Mouse (Mus musculus) lung, postnatal 0 days (tissue): ENCODE measurements around the gene Wipf2.

Experiments used
- CTCF ChIP-seq: IDR thresholded peaks from 2 replicates; pipeline ENCODE4 v1.5.1; 2016; ENCODE audit warnings: antibody characterized with exemption, mild to moderate bottlenecking
- EP300 ChIP-seq: IDR thresholded peaks from 2 replicates; pipeline ENCODE4 v1.6.1; 2016; ENCODE audit warnings: antibody characterized with exemption, mild to moderate bottlenecking, control low read depth

DNA sequence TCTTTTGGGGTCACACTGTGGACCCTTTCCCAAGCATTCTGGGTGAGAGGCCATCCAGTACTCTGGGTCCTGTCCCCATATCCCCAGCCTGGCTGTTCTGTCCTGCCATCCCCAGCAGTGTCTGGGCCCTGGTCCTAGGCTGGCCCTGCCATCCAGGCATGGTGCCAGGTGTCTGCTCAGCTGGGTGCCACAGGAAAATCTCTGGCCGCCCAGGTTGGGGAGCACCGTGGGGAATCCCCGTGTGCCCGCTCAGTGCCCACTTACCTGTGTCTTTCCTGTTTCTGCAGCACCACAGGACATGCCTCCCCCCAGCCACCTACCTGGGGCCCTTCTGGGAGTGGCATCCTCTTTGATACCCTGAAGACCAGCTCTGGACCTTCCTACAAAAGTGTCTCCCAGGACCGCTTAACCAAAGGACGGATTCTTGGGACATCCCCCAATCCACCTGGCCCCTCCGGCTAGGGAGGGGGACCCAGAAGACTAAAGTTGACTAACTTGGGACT lies 86.6 kb downstream of the Wipf2 start:
- no peak for TF ChIP-seq CTCF
- no peak for TF ChIP-seq EP300
